Mouse (Mus musculus) midbrain, embryonic 12.5 days (tissue): ENCODE data around the gene Prex1. TPM values are rescaled to one million over a fixed set of nuclear protein-coding genes. Genes with fewer than 3 reads are reported as not detected.

Source experiments
- ATAC-seq: fragments of 200-750 bp; cut with Nextera tagmentation; 2 replicates; pipeline ENCODE4 v1.8.0; 2017; ENCODE audit warnings: low read depth, moderate TSS enrichment, moderate library complexity; ENCODE audit not compliant: low FRiP score
- H3K27ac ChIP-seq: fragments of 300-500 bp; sonication (generic); replicated peaks from 2 replicates; pipeline ENCODE4 v1.5.1; 2016; ENCODE audit warnings: mild to moderate bottlenecking
- H3K27me3 ChIP-seq: fragments of 300-500 bp; sonication (generic); 2 replicates; pipeline ENCODE4 v1.6.1; 2016; ENCODE audit warnings: mild to moderate bottlenecking
- H3K36me3 ChIP-seq: fragments of 300-500 bp; sonication (generic); 2 replicates; pipeline ENCODE4 v1.6.1; 2016
- H3K4me1 ChIP-seq: fragments of 300-500 bp; sonication (generic); 2 replicates; pipeline ENCODE4 v1.6.1; 2016
- H3K4me2 ChIP-seq: fragments of 300-500 bp; sonication (generic); replicated peaks from 2 replicates; pipeline ENCODE4 v1.6.1; 2016; ENCODE audit warnings: mild to moderate bottlenecking, moderate library complexity
- H3K4me3 ChIP-seq: fragments of 300-500 bp; sonication (generic); 2 replicates; pipeline ENCODE4 v1.5.1; 2016; ENCODE audit warnings: mild to moderate bottlenecking
- H3K9ac ChIP-seq: fragments of 300-500 bp; sonication (generic); replicated peaks from 2 replicates; pipeline ENCODE4 v1.6.1; 2016; ENCODE audit warnings: mild to moderate bottlenecking, moderate library complexity
- H3K9me3 ChIP-seq: fragments of 300-500 bp; sonication (generic); 2 replicates; pipeline ENCODE4 v1.6.1; 2016; ENCODE audit warnings: mild to moderate bottlenecking
- WGBS: fragments of 180-500 bp; shearing (Covaris S2); methylation state at CpG from one replicate; pipeline ENCODE4 v1.1.7; 2016; 5-methylcytosine and 5-hydroxymethylcytosine counted together
- polyA plus RNA-seq: library from polyadenylated mRNA; unstranded; fragments of >200 nt; fragmentation: Nextera tagmentation; extraction: Ambion mirVana; gene quantifications from 2 replicates; pipeline ENCODE4 v1.2.1, GENCODE M21; 2016

The Prex1 gene
- polyA plus RNA-seq, 1 experiment from 2014 or later: 26.2 TPM

- no peak for ATAC-seq
- Histone ChIP-seq H3K4me1 (peaks cover 4% of the 10 kb centered on the region), H3K27ac (no peak overlapping the region), H3K9ac (no peak overlapping the region), H3K4me3 (no peak overlapping the region), H3K27me3 (peaks cover 8% of the 10 kb centered on the region), H3K36me3 (no peaks in the 10 kb centered on the region), H3K4me2 (no peak overlapping the region), H3K9me3 (no peaks in the 10 kb centered on the region)
- WGBS: 96% methylated on average over 1 of the region's 1 CpGs
Measured at GRCm38 (mm10) chr2:166719301-166719929, 5.8 kb upstream of the Prex1 start.

GRCm38 (mm10) chr2:166716067-166716466, 2.4 kb upstream of the Prex1 start:
- H3K27me3 ChIP-seq: peaks cover 4% of the 10 kb centered on the region; the same call in 1 of the 2 replicates
- no peak for ATAC-seq
- no peaks in the 10 kb centered on the region for H3K9me3 ChIP-seq
- H3K27ac ChIP-seq: no peak overlapping the region
- H3K4me2 ChIP-seq: no peak overlapping the region
- H3K9ac ChIP-seq: no peak overlapping the region
- H3K4me1 ChIP-seq: peaks cover 30% of the 10 kb centered on the region
- no peaks in the 10 kb centered on the region for H3K36me3 ChIP-seq
- H3K4me3 ChIP-seq: no peak overlapping the region
- 56% methylated on average over 7 of the region's 7 CpGs for WGBS

GRCm38 (mm10) chr2:166714427-166714699, 731 bp upstream of the Prex1 start:
- Histone ChIP-seq H3K4me1 (peaks cover 35% of the 10 kb centered on the region), H3K4me3 (peak overlapping the region; percentile 78), H3K9me3 (no peaks in the 10 kb centered on the region), H3K9ac (peak overlapping the region; percentile 62), H3K27me3 (peaks cover 4% of the 10 kb centered on the region; the same call in 1 of the 2 replicates), H3K36me3 (no peaks in the 10 kb centered on the region), H3K27ac (no peak overlapping the region), H3K4me2 (peak overlapping the region; percentile 90)
- 10% methylated on average over 11 of the region's 11 CpGs for WGBS
- ATAC-seq: no peak

GRCm38 (mm10) chr2:166712801-166713689, 587 bp downstream of the Prex1 start:
- peak overlapping the region; percentile 76 for H3K9ac ChIP-seq
- H3K36me3 ChIP-seq: no peaks in the 10 kb centered on the region
- under 1% methylated on average over 64 of the region's 64 CpGs for WGBS
- peak overlapping the region; percentile 78 for H3K4me3 ChIP-seq
- H3K27me3 ChIP-seq: peaks cover 4% of the 10 kb centered on the region; the same call in 1 of the 2 replicates
- peak; percentile 50 for ATAC-seq
- no peaks in the 10 kb centered on the region for H3K9me3 ChIP-seq
- peaks cover 41% of the 10 kb centered on the region for H3K4me1 ChIP-seq
- peak overlapping the region; percentile 90 for H3K4me2 ChIP-seq
- H3K27ac ChIP-seq: peak overlapping the region; percentile 66

- under 1% methylated on average over 4 of the region's 4 CpGs for WGBS
- ATAC-seq: no peak
- Histone ChIP-seq H3K4me2 (peak overlapping the region; percentile 90), H3K4me3 (peak overlapping the region; percentile 78), H3K27ac (peak overlapping the region; percentile 66; the same call in 1 of the 2 replicates), H3K36me3 (no peaks in the 10 kb centered on the region), H3K27me3 (peaks cover 4% of the 10 kb centered on the region; the same call in 1 of the 2 replicates), H3K4me1 (peaks cover 45% of the 10 kb centered on the region), H3K9me3 (no peaks in the 10 kb centered on the region), H3K9ac (peak overlapping the region; percentile 76)
Measured at GRCm38 (mm10) chr2:166712310-166712709, 1.3 kb downstream of the Prex1 start.

- WGBS: 15% methylated on average over 7 of the region's 7 CpGs
- no peak for ATAC-seq
- Histone ChIP-seq H3K4me1 (peaks cover 46% of the 10 kb centered on the region), H3K9ac (peak overlapping the region; percentile 76), H3K36me3 (no peaks in the 10 kb centered on the region), H3K27me3 (peaks cover 4% of the 10 kb centered on the region; the same call in 1 of the 2 replicates), H3K4me3 (peak overlapping the region; percentile 78), H3K4me2 (peak overlapping the region; percentile 90), H3K9me3 (no peaks in the 10 kb centered on the region), H3K27ac (no peak overlapping the region)
Measured at GRCm38 (mm10) chr2:166711681-166712132, 1.9 kb downstream of the Prex1 start.

GRCm38 (mm10) chr2:166709883-166710282, 3.7 kb downstream of the Prex1 start:
- Histone ChIP-seq H3K9me3 (no peaks in the 10 kb centered on the region), H3K4me1 (peaks cover 46% of the 10 kb centered on the region), H3K27ac (no peak overlapping the region), H3K36me3 (peaks cover 8% of the 10 kb centered on the region), H3K9ac (no peak overlapping the region), H3K4me3 (no peak overlapping the region), H3K27me3 (no peaks in the 10 kb centered on the region), H3K4me2 (no peak overlapping the region)
- 98% methylated on average over 2 of the region's 2 CpGs for WGBS
- ATAC-seq: no peak

- H3K36me3 ChIP-seq: peaks cover 16% of the 10 kb centered on the region
- 94% methylated on average over 8 of the region's 8 CpGs for WGBS
- H3K4me3 ChIP-seq: no peak overlapping the region
- H3K4me1 ChIP-seq: peaks cover 37% of the 10 kb centered on the region
- no peak for ATAC-seq
- H3K27ac ChIP-seq: no peak overlapping the region
- no peaks in the 10 kb centered on the region for H3K27me3 ChIP-seq
- H3K9ac ChIP-seq: no peak overlapping the region
- H3K9me3 ChIP-seq: no peaks in the 10 kb centered on the region
- H3K4me2 ChIP-seq: no peak overlapping the region
Measured at GRCm38 (mm10) chr2:166708304-166708703, 5.3 kb downstream of the Prex1 start.

GRCm38 (mm10) chr2:166706526-166706925, 7.1 kb downstream of the Prex1 start:
- Histone ChIP-seq H3K4me1 (peaks cover 22% of the 10 kb centered on the region), H3K36me3 (peaks cover 22% of the 10 kb centered on the region), H3K9ac (no peak overlapping the region), H3K9me3 (no peaks in the 10 kb centered on the region), H3K4me2 (no peak overlapping the region), H3K27me3 (no peaks in the 10 kb centered on the region), H3K4me3 (no peak overlapping the region), H3K27ac (no peak overlapping the region)
- WGBS: 88% methylated on average over 2 of the region's 2 CpGs
- ATAC-seq: no peak

GRCm38 (mm10) chr2:166703491-166703890, 10.1 kb downstream of the Prex1 start:
- no peak overlapping the region for H3K9ac ChIP-seq
- no peaks in the 10 kb centered on the region for H3K27me3 ChIP-seq
- H3K4me2 ChIP-seq: no peak overlapping the region
- peaks cover 22% of the 10 kb centered on the region for H3K36me3 ChIP-seq
- no peaks in the 10 kb centered on the region for H3K9me3 ChIP-seq
- 83% methylated on average over 3 of the region's 3 CpGs for WGBS
- no peak overlapping the region for H3K4me3 ChIP-seq
- no peak for ATAC-seq
- peaks cover 21% of the 10 kb centered on the region; the same call in 1 of the 2 replicates for H3K4me1 ChIP-seq
- no peak overlapping the region for H3K27ac ChIP-seq

- H3K36me3 ChIP-seq: peaks cover 22% of the 10 kb centered on the region
- no peak overlapping the region for H3K4me2 ChIP-seq
- WGBS: 98% methylated on average over 2 of the region's 2 CpGs
Measured at GRCm38 (mm10) chr2:166702113-166702445, 11.6 kb downstream of the Prex1 start.

More at GRCm38 (mm10) chr2:166702113-166702445, 11.6 kb downstream of the Prex1 start:
- Histone ChIP-seq H3K9me3 (no peaks in the 10 kb centered on the region), H3K9ac (no peak overlapping the region), H3K4me3 (no peak overlapping the region), H3K27me3 (no peaks in the 10 kb centered on the region), H3K27ac (no peak overlapping the region), H3K4me1 (peaks cover 12% of the 10 kb centered on the region; the same call in 1 of the 2 replicates)
- ATAC-seq: no peak
